Comparison of ENCODE assay signal across 13 mouse cellular contexts in genomic region chr13:32799131-32799530, GRCm38 (mm10). TPM values are rescaled to one million over a fixed set of nuclear protein-coding genes. Genes with fewer than 3 reads are reported as not detected.
DNase-seq lines count a peak whose midpoint lies in the region; ATAC-seq and TF ChIP-seq lines count a peak whose summit lies in the region.
"Had no signal": no experiment of that assay in that cellular context is flagged by ENCODE, and none has a peak within 500 bp of the region (broad histone marks: within the 10 kb centered on the region; RNA-seq: fewer than 3 reads in every experiment).

No protein-coding gene starts in this region.

- WGBS in hindbrain, embryonic 14.5 days: 84% methylated on average over 2 of the region's 2 CpGs
- 69% methylated on average over 2 of the region's 2 CpGs for WGBS in hindbrain, embryonic 10.5 days
- 80% methylated on average over 2 of the region's 2 CpGs for WGBS in midbrain, postnatal 0 days
- WGBS in midbrain, embryonic 16.5 days: 82% methylated on average over 2 of the region's 2 CpGs

- H3K27ac ChIP-seq in hindbrain, embryonic 14.5 days: no peak overlapping the region
- no peak overlapping the region for H3K27ac ChIP-seq in hindbrain, embryonic 10.5 days
- H3K27ac ChIP-seq in midbrain, postnatal 0 days (ENCODE audit: low read depth, low read length): no peak overlapping the region
- no peak overlapping the region for H3K27ac ChIP-seq in midbrain, embryonic 16.5 days (ENCODE audit: low read length)
- H3K27ac ChIP-seq: hindbrain, embryonic 15.5 days; limb, embryonic 13.5 days had no signal

- no peak overlapping the region for H3K4me2 ChIP-seq in hindbrain, embryonic 14.5 days (replicated peaks)
- no peak overlapping the region for H3K4me2 ChIP-seq in midbrain, postnatal 0 days (ENCODE audit: low read depth, low read length, poor library complexity, severe bottlenecking)
- H3K4me2 ChIP-seq in midbrain, embryonic 16.5 days (ENCODE audit: low read length): no peak overlapping the region
- H3K4me2 ChIP-seq: hindbrain, embryonic 15.5 days; limb, embryonic 13.5 days had no signal

- H3K9ac ChIP-seq in hindbrain, embryonic 14.5 days: no peak overlapping the region
- no peak overlapping the region for H3K9ac ChIP-seq in midbrain, postnatal 0 days (replicated peaks; ENCODE audit: low read length, poor library complexity, severe bottlenecking)
- no peak overlapping the region for H3K9ac ChIP-seq in midbrain, embryonic 16.5 days (ENCODE audit: low read depth, low read length)
- H3K9ac ChIP-seq: hindbrain, embryonic 15.5 days; limb, embryonic 13.5 days had no signal

- TF ChIP-seq CTCF in midbrain, postnatal 0 days (IDR thresholded peaks at IDR 0.05): peak; percentile 44

- H3K36me3 ChIP-seq in hindbrain, embryonic 14.5 days (replicated peaks; ENCODE audit: control insufficient read depth, insufficient read depth): no peaks in the 10 kb centered on the region
- H3K36me3 ChIP-seq in hindbrain, embryonic 10.5 days: no peaks in the 10 kb centered on the region
- no peaks in the 10 kb centered on the region for H3K36me3 ChIP-seq in midbrain, postnatal 0 days (ENCODE audit: insufficient read depth, low read length)
- no peaks in the 10 kb centered on the region for H3K36me3 ChIP-seq in midbrain, embryonic 16.5 days (ENCODE audit: control insufficient read depth, insufficient read depth, low read length)
- H3K36me3 ChIP-seq: hindbrain, embryonic 15.5 days; limb, embryonic 13.5 days had no signal

- H3K4me3 ChIP-seq in hindbrain, embryonic 14.5 days (replicated peaks; ENCODE audit: low read length): no peak overlapping the region
- no peak overlapping the region for H3K4me3 ChIP-seq in hindbrain, embryonic 10.5 days
- H3K4me3 ChIP-seq in midbrain, postnatal 0 days (ENCODE audit: low read depth, low read length): no peak overlapping the region
- H3K4me3 ChIP-seq in midbrain, embryonic 16.5 days (ENCODE audit: low read depth, low read length): no peak overlapping the region
- H3K4me3 ChIP-seq: hindbrain, embryonic 15.5 days; limb, embryonic 13.5 days had no signal

- no peaks in the 10 kb centered on the region for H3K27me3 ChIP-seq in hindbrain, embryonic 14.5 days (ENCODE audit: control insufficient read depth, insufficient read depth, low read length)
- H3K27me3 ChIP-seq in hindbrain, embryonic 10.5 days (ENCODE audit: insufficient read depth, poor library complexity, severe bottlenecking): no peaks in the 10 kb centered on the region
- H3K27me3 ChIP-seq in midbrain, postnatal 0 days (ENCODE audit: insufficient read depth, low read length): no peaks in the 10 kb centered on the region
- H3K27me3 ChIP-seq in midbrain, embryonic 16.5 days (ENCODE audit: control insufficient read depth, insufficient read depth, low read depth, low read length): no peaks in the 10 kb centered on the region
- H3K27me3 ChIP-seq: hindbrain, embryonic 15.5 days; limb, embryonic 13.5 days had no signal

- H3K4me1 ChIP-seq in hindbrain, embryonic 14.5 days (replicated peaks; ENCODE audit: control insufficient read depth, insufficient read depth, low read length): peaks cover 17% of the 10 kb centered on the region
- peaks cover 28% of the 10 kb centered on the region for H3K4me1 ChIP-seq in hindbrain, embryonic 10.5 days (replicated peaks)
- peaks cover 8% of the 10 kb centered on the region for H3K4me1 ChIP-seq in midbrain, postnatal 0 days (ENCODE audit: insufficient read depth, low read length)
- peaks cover 13% of the 10 kb centered on the region for H3K4me1 ChIP-seq in midbrain, embryonic 16.5 days (ENCODE audit: control insufficient read depth, insufficient read depth, low read length)

- no peaks in the 10 kb centered on the region for H3K9me3 ChIP-seq in hindbrain, embryonic 14.5 days (ENCODE audit: control insufficient read depth, low read length)
- H3K9me3 ChIP-seq in hindbrain, embryonic 10.5 days: no peaks in the 10 kb centered on the region
- H3K9me3 ChIP-seq in midbrain, postnatal 0 days (ENCODE audit: low read length): no peaks in the 10 kb centered on the region
- H3K9me3 ChIP-seq in midbrain, embryonic 16.5 days (replicated peaks; ENCODE audit: control insufficient read depth, low read length, poor library complexity, severe bottlenecking): no peaks in the 10 kb centered on the region
- H3K9me3 ChIP-seq: hindbrain, embryonic 15.5 days; limb, embryonic 13.5 days had no signal

- peak; percentile 42 for DNase-seq in hindbrain, embryonic 14.5 days (ENCODE audit: low spot score)
- DNase-seq in hindbrain, embryonic 10.5 days (ENCODE audit: low spot score): no peak
- no peak for DNase-seq in midbrain, postnatal 0 days (ENCODE audit: low spot score)
- peak; percentile 29 for DNase-seq in brain, adult 2 months (ENCODE audit: low read depth, low spot score)
- no peak for DNase-seq in adrenal gland, postnatal 25 days
- DNase-seq in urinary bladder, postnatal 14 days (ENCODE audit: low spot score): no peak
- DNase-seq: cerebellum, postnatal 25 days had no signal

- ATAC-seq in hindbrain, embryonic 14.5 days (ENCODE audit: low FRiP score): no peak
- ATAC-seq in midbrain, postnatal 0 days (ENCODE audit: low FRiP score): no peak
- no peak for ATAC-seq in midbrain, embryonic 16.5 days

RNA-seq across cellular contexts. Expression of gene Wrnip1, which starts 2.7 kb away (rescaled TPM):
- polyA plus RNA-seq in hindbrain, embryonic 14.5 days (2014; fragmentation: Nextera tagmentation; extraction: Ambion mirVana): 29.9 and 34.6 TPM in 2 replicates
- 16.8 and 19.4 TPM in 2 replicates for polyA plus RNA-seq in hindbrain, embryonic 10.5 days (2016; fragmentation: Nextera tagmentation; extraction: Ambion mirVana)
- 73.8 and 84.0 TPM in 2 replicates for total RNA-seq in midbrain, postnatal 0 days (2014; rRNA removed)
- 31.2 and 33.6 TPM in 2 replicates for polyA plus RNA-seq in midbrain, postnatal 0 days (2015; fragmentation: Nextera tagmentation; extraction: Ambion mirVana)
- polyA plus RNA-seq in midbrain, embryonic 16.5 days (2015; fragmentation: Nextera tagmentation; extraction: Ambion mirVana): 29.5 and 32.5 TPM in 2 replicates
- 44.7 and 70.5 TPM in 2 replicates for total RNA-seq in adrenal gland, postnatal 25 days (2021)

RNA-seq across cellular contexts. Expression of gene D930007J09Rik, which starts 3.5 kb away (rescaled TPM):
- not detected in 2 replicates for polyA plus RNA-seq in hindbrain, embryonic 14.5 days (2014; fragmentation: Nextera tagmentation; extraction: Ambion mirVana)
- polyA plus RNA-seq in hindbrain, embryonic 10.5 days (2016; fragmentation: Nextera tagmentation; extraction: Ambion mirVana): not detected in 2 replicates
- total RNA-seq in midbrain, postnatal 0 days (2014; rRNA removed): not detected in 2 replicates
- polyA plus RNA-seq in midbrain, postnatal 0 days (2015; fragmentation: Nextera tagmentation; extraction: Ambion mirVana): not detected in 2 replicates
- not detected in 2 replicates for polyA plus RNA-seq in midbrain, embryonic 16.5 days (2015; fragmentation: Nextera tagmentation; extraction: Ambion mirVana)
- total RNA-seq in adrenal gland, postnatal 25 days (2021): not detected in 2 replicates
- total RNA-seq: adrenal gland, postnatal 4 days; granulocyte monocyte progenitor cell, adult 5-6 weeks had no signal
- polyA plus RNA-seq: hindbrain, embryonic 15.5 days; limb, embryonic 13.5 days; stomach, embryonic 14.5 days had no signal

RNA-seq across cellular contexts. Expression of gene Mylk4, which starts 15.4 kb away (rescaled TPM):
- 0.24 and 0.35 TPM in 2 replicates for polyA plus RNA-seq in hindbrain, embryonic 14.5 days (2014; fragmentation: Nextera tagmentation; extraction: Ambion mirVana)
- polyA plus RNA-seq in hindbrain, embryonic 10.5 days (2016; fragmentation: Nextera tagmentation; extraction: Ambion mirVana): not detected in 2 replicates
- total RNA-seq in midbrain, postnatal 0 days (2014; rRNA removed): 0.14 TPM in 1 of 2 replicates, not detected in the other
- polyA plus RNA-seq in midbrain, postnatal 0 days (2015; fragmentation: Nextera tagmentation; extraction: Ambion mirVana): 0.05 and 0.31 TPM in 2 replicates
- polyA plus RNA-seq in midbrain, embryonic 16.5 days (2015; fragmentation: Nextera tagmentation; extraction: Ambion mirVana): 0.10 and 0.17 TPM in 2 replicates
- total RNA-seq in adrenal gland, postnatal 25 days (2021): 0.06 TPM in 1 of 2 replicates, not detected in the other
- total RNA-seq: granulocyte monocyte progenitor cell, adult 5-6 weeks had no signal

RNA-seq across cellular contexts. Expression of gene Serpinb1a, which starts 51.9 kb away (rescaled TPM):
- polyA plus RNA-seq in hindbrain, embryonic 14.5 days (2014; fragmentation: Nextera tagmentation; extraction: Ambion mirVana): 2.5 and 2.6 TPM in 2 replicates
- polyA plus RNA-seq in hindbrain, embryonic 10.5 days (2016; fragmentation: Nextera tagmentation; extraction: Ambion mirVana): 0.32 and 0.85 TPM in 2 replicates
- 2.0 and 4.3 TPM in 2 replicates for total RNA-seq in midbrain, postnatal 0 days (2014; rRNA removed)
- polyA plus RNA-seq in midbrain, postnatal 0 days (2015; fragmentation: Nextera tagmentation; extraction: Ambion mirVana): 4.3 and 4.9 TPM in 2 replicates
- polyA plus RNA-seq in midbrain, embryonic 16.5 days (2015; fragmentation: Nextera tagmentation; extraction: Ambion mirVana): 1.7 and 2.3 TPM in 2 replicates
- total RNA-seq in adrenal gland, postnatal 25 days (2021): 103 and 180 TPM in 2 replicates

Comparison
In these comparisons a context has a peak if more than half of its experiments do, and no peak if none do; other contexts are left out.
1. DNase-seq: peak in hindbrain, embryonic 14.5 days (single experiment) and brain, adult 2 months (single experiment); none in hindbrain, embryonic 10.5 days (single experiment), midbrain, postnatal 0 days (single experiment), adrenal gland, postnatal 25 days (single experiment) and urinary bladder, postnatal 14 days (single experiment).